8 mouse cellular contexts compared by ENCODE assay signal in genomic region chr15:102673548-102673947, GRCm38 (mm10). TPM values are rescaled to one million over a fixed set of nuclear protein-coding genes. Genes with fewer than 3 reads are reported as not detected.
A peak's percentile ranks its signal among the peaks of the same experiment; 100 is the strongest.
DNase-seq lines count a peak whose midpoint lies in the region; ATAC-seq lines count a peak whose summit lies in the region.

No protein-coding gene starts in this region.

- ATAC-seq in embryonic facial prominence, embryonic 14.5 days (ENCODE audit: low read depth) = peak; percentile 39
- ATAC-seq in limb, embryonic 13.5 days (ENCODE audit: low FRiP score, low read depth) = peak; percentile 4; the same call in 1 of the 2 replicates
- peak; percentile 74 for ATAC-seq in midbrain, embryonic 15.5 days (replicated peaks)

- peak overlapping the region; percentile 16 for H3K4me3 ChIP-seq in embryonic facial prominence, embryonic 14.5 days (ENCODE audit: low read depth, low read length)
- H3K4me3 ChIP-seq in heart, embryonic 10.5 days = peak overlapping the region; percentile 72
- peak overlapping the region; percentile 51 for H3K4me3 ChIP-seq in limb, embryonic 13.5 days
- peak overlapping the region; percentile 82 for H3K4me3 ChIP-seq in midbrain, embryonic 15.5 days

- H3K27me3 ChIP-seq in embryonic facial prominence, embryonic 14.5 days (replicated peaks; ENCODE audit: control insufficient read depth, insufficient read depth, low read length) = no peaks in the 10 kb centered on the region
- H3K27me3 ChIP-seq in heart, embryonic 10.5 days (ENCODE audit: insufficient read depth, poor library complexity, severe bottlenecking) = no peaks in the 10 kb centered on the region
- no peaks in the 10 kb centered on the region for H3K27me3 ChIP-seq in limb, embryonic 13.5 days
- H3K27me3 ChIP-seq in midbrain, embryonic 15.5 days (replicated peaks) = no peaks in the 10 kb centered on the region

- no peaks in the 10 kb centered on the region for H3K36me3 ChIP-seq in embryonic facial prominence, embryonic 14.5 days (ENCODE audit: control insufficient read depth, insufficient read depth, low read length)
- H3K36me3 ChIP-seq in heart, embryonic 10.5 days = peaks cover 10% of the 10 kb centered on the region; the same call in 1 of the 2 replicates
- peaks cover 5% of the 10 kb centered on the region; the same call in 1 of the 2 replicates for H3K36me3 ChIP-seq in limb, embryonic 13.5 days
- no peaks in the 10 kb centered on the region for H3K36me3 ChIP-seq in midbrain, embryonic 15.5 days (replicated peaks)

- peaks cover 22% of the 10 kb centered on the region for H3K4me1 ChIP-seq in embryonic facial prominence, embryonic 14.5 days (ENCODE audit: control insufficient read depth, insufficient read depth, low read length)
- H3K4me1 ChIP-seq in heart, embryonic 10.5 days = peaks cover 31% of the 10 kb centered on the region
- peaks cover 39% of the 10 kb centered on the region for H3K4me1 ChIP-seq in limb, embryonic 13.5 days
- H3K4me1 ChIP-seq in midbrain, embryonic 15.5 days = peaks cover 41% of the 10 kb centered on the region

- no peaks in the 10 kb centered on the region for H3K9me3 ChIP-seq in embryonic facial prominence, embryonic 14.5 days (ENCODE audit: control insufficient read depth, low read length)
- H3K9me3 ChIP-seq in heart, embryonic 10.5 days = no peaks in the 10 kb centered on the region
- H3K9me3 ChIP-seq in limb, embryonic 13.5 days = no peaks in the 10 kb centered on the region
- H3K9me3 ChIP-seq in midbrain, embryonic 15.5 days = no peaks in the 10 kb centered on the region

- H3K4me2 ChIP-seq in embryonic facial prominence, embryonic 14.5 days (ENCODE audit: low read depth, low read length) = peak overlapping the region; percentile 63
- peak overlapping the region; percentile 74 for H3K4me2 ChIP-seq in limb, embryonic 13.5 days (replicated peaks)
- H3K4me2 ChIP-seq in midbrain, embryonic 15.5 days = peak overlapping the region; percentile 76

- H3K9ac ChIP-seq in embryonic facial prominence, embryonic 14.5 days (ENCODE audit: low read depth, low read length) = no peak overlapping the region; the same call in 1 of the 2 replicates
- H3K9ac ChIP-seq in limb, embryonic 13.5 days = no peak overlapping the region
- no peak overlapping the region for H3K9ac ChIP-seq in midbrain, embryonic 15.5 days

- H3K27ac ChIP-seq in embryonic facial prominence, embryonic 14.5 days (replicated peaks; ENCODE audit: low read depth, low read length) = peak overlapping the region; percentile 100
- H3K27ac ChIP-seq in heart, embryonic 10.5 days = peak overlapping the region; percentile 100
- H3K27ac ChIP-seq in limb, embryonic 13.5 days = peak overlapping the region; percentile 100
- H3K27ac ChIP-seq in midbrain, embryonic 15.5 days = peak overlapping the region; percentile 97

- WGBS in embryonic facial prominence, embryonic 14.5 days = 3% methylated on average over 10 of the region's 10 CpGs
- 2% methylated on average over 10 of the region's 10 CpGs for WGBS in heart, embryonic 10.5 days
- 1% methylated on average over 10 of the region's 10 CpGs for WGBS in limb, embryonic 13.5 days
- 3% methylated on average over 10 of the region's 10 CpGs for WGBS in midbrain, embryonic 15.5 days

- DNase-seq in brain, embryonic 18.5 days (ENCODE audit: low read depth, low spot score) = peak; percentile 81
- peak; percentile 93 for DNase-seq in embryonic facial prominence, embryonic 14.5 days (ENCODE audit: low spot score)
- peak; percentile 92 for DNase-seq in heart, embryonic 10.5 days (ENCODE audit: low spot score)
- DNase-seq in kidney, adult 8-10 months = peak; percentile 57 to 80
- DNase-seq in urinary bladder, postnatal 36 days (ENCODE audit: low spot score in 2 of 2) = peak; percentile 28 to 51
- DNase-seq in thymus, postnatal 4 days = no peak

RNA-seq across cellular contexts. Expression of gene Atp5g2, which starts 1.4 kb away (rescaled TPM):
- polyA plus RNA-seq in embryonic facial prominence, embryonic 14.5 days (2014; fragmentation: Nextera tagmentation; extraction: Ambion mirVana) = 82.9 and 94.1 TPM in 2 replicates
- 64.8 and 67.3 TPM in 2 replicates for polyA plus RNA-seq in heart, embryonic 10.5 days (2016; fragmentation: Nextera tagmentation; extraction: Ambion mirVana)
- 54.7 and 65.5 TPM in 2 replicates for polyA plus RNA-seq in limb, embryonic 13.5 days (2015; fragmentation: Nextera tagmentation; extraction: Ambion mirVana)
- 39.5 and 43.4 TPM in 2 replicates for polyA plus RNA-seq in midbrain, embryonic 15.5 days (2015; fragmentation: Nextera tagmentation; extraction: Ambion mirVana)

RNA-seq across cellular contexts. Expression of gene Atf7, which starts 48.3 kb away (rescaled TPM):
- polyA plus RNA-seq in embryonic facial prominence, embryonic 14.5 days (2014; fragmentation: Nextera tagmentation; extraction: Ambion mirVana) = 43.0 and 43.8 TPM in 2 replicates
- polyA plus RNA-seq in heart, embryonic 10.5 days (2016; fragmentation: Nextera tagmentation; extraction: Ambion mirVana) = 24.3 and 26.6 TPM in 2 replicates
- polyA plus RNA-seq in limb, embryonic 13.5 days (2015; fragmentation: Nextera tagmentation; extraction: Ambion mirVana) = 47.2 and 51.0 TPM in 2 replicates
- 15.6 and 20.0 TPM in 2 replicates for polyA plus RNA-seq in midbrain, embryonic 15.5 days (2015; fragmentation: Nextera tagmentation; extraction: Ambion mirVana)

RNA-seq across cellular contexts. Expression of gene Calcoco1, which starts 48.4 kb away (rescaled TPM):
- 51.1 and 51.9 TPM in 2 replicates for polyA plus RNA-seq in embryonic facial prominence, embryonic 14.5 days (2014; fragmentation: Nextera tagmentation; extraction: Ambion mirVana)
- polyA plus RNA-seq in heart, embryonic 10.5 days (2016; fragmentation: Nextera tagmentation; extraction: Ambion mirVana) = 34.2 and 39.2 TPM in 2 replicates
- polyA plus RNA-seq in limb, embryonic 13.5 days (2015; fragmentation: Nextera tagmentation; extraction: Ambion mirVana) = 57.7 and 58.3 TPM in 2 replicates
- polyA plus RNA-seq in midbrain, embryonic 15.5 days (2015; fragmentation: Nextera tagmentation; extraction: Ambion mirVana) = 41.9 and 43.0 TPM in 2 replicates

RNA-seq across cellular contexts. Expression of gene Gm28047, which starts 48.7 kb away (rescaled TPM):
- polyA plus RNA-seq in embryonic facial prominence, embryonic 14.5 days (2014; fragmentation: Nextera tagmentation; extraction: Ambion mirVana) = not detected in 2 replicates
- 0.42 TPM in 1 of 2 replicates, not detected in the other for polyA plus RNA-seq in heart, embryonic 10.5 days (2016; fragmentation: Nextera tagmentation; extraction: Ambion mirVana)
- not detected in 2 replicates for polyA plus RNA-seq in limb, embryonic 13.5 days (2015; fragmentation: Nextera tagmentation; extraction: Ambion mirVana)
- polyA plus RNA-seq in midbrain, embryonic 15.5 days (2015; fragmentation: Nextera tagmentation; extraction: Ambion mirVana) = not detected in 2 replicates

Comparison
In these comparisons a context has a peak if more than half of its experiments do, and no peak if none do; other contexts are left out.
1. ATAC-seq: peak in every context shown above with its lines; median percentile 74 in midbrain, embryonic 15.5 days; 39 in embryonic facial prominence, embryonic 14.5 days; 4 in limb, embryonic 13.5 days.
2. H3K4me3 ChIP-seq: peak in every context shown above with its lines; median percentile 82 in midbrain, embryonic 15.5 days; 72 in heart, embryonic 10.5 days; 51 in limb, embryonic 13.5 days; 16 in embryonic facial prominence, embryonic 14.5 days.